Mouse (Mus musculus) liver, embryonic 13.5 days (tissue): ENCODE measurements around the gene Fam228b. TPM values are rescaled to one million over a fixed set of nuclear protein-coding genes. Genes with fewer than 3 reads are reported as not detected.

Experiments used
- ATAC-seq: fragments of 200-750 bp; cut with Nextera tagmentation; 2 replicates; pipeline ENCODE4 v1.8.0; 2017; ENCODE audit warnings: low read depth, mild to moderate bottlenecking, moderate number of reproducible peaks, moderate library complexity
- DNase-seq: peaks from one replicate; pipeline ENCODE4 v3.0.0; 2022
- H3K27ac ChIP-seq: fragments of 300-500 bp; sonication (generic); 2 replicates; pipeline ENCODE4 v1.5.1; 2015; ENCODE audit warnings: moderate library complexity, mild to moderate bottlenecking, inconsistent platforms
- H3K27me3 ChIP-seq: fragments of 300-500 bp; sonication (generic); 2 replicates; pipeline ENCODE4 v1.6.1; 2015; ENCODE audit warnings: mild to moderate bottlenecking, inconsistent platforms
- H3K36me3 ChIP-seq: fragments of 300-500 bp; sonication (generic); 2 replicates; pipeline ENCODE4 v1.6.1; 2015; ENCODE audit warnings: mild to moderate bottlenecking, inconsistent platforms
- H3K4me1 ChIP-seq: fragments of 300-500 bp; sonication (generic); replicated peaks from 2 replicates; pipeline ENCODE4 v1.6.1; 2015; ENCODE audit warnings: inconsistent platforms
- H3K4me2 ChIP-seq: fragments of 300-500 bp; sonication (generic); 2 replicates; pipeline ENCODE4 v1.6.1; 2015; ENCODE audit warnings: inconsistent platforms, mild to moderate bottlenecking, moderate library complexity
- H3K4me3 ChIP-seq: fragments of 300-500 bp; sonication (generic); replicated peaks from 2 replicates; pipeline ENCODE4 v1.5.1; 2015; ENCODE audit warnings: mild to moderate bottlenecking, inconsistent platforms
- H3K9ac ChIP-seq: fragments of 300-500 bp; sonication (generic); 2 replicates; pipeline ENCODE4 v1.6.1; 2015; ENCODE audit warnings: mild to moderate bottlenecking, inconsistent platforms
- H3K9me3 ChIP-seq: fragments of 300-500 bp; sonication (generic); replicated peaks from 2 replicates; pipeline ENCODE4 v1.6.1; 2016; ENCODE audit warnings: inconsistent platforms
- WGBS: fragments of 180-500 bp; shearing (Covaris S2); methylation state at CpG from one replicate; pipeline ENCODE4 v1.1.7; 2015; ENCODE audit not compliant: insufficient replicate concordance; 5-methylcytosine and 5-hydroxymethylcytosine counted together
- polyA plus RNA-seq: library from polyadenylated mRNA; unstranded; fragments of >200 nt; fragmentation: Nextera tagmentation; extraction: Ambion mirVana; gene quantifications from 2 replicates; pipeline ENCODE4 v1.2.1, GENCODE M21; 2015

The Fam228b gene
- polyA plus RNA-seq, 1 experiment from 2014 or later = 0.89 TPM

DNA sequence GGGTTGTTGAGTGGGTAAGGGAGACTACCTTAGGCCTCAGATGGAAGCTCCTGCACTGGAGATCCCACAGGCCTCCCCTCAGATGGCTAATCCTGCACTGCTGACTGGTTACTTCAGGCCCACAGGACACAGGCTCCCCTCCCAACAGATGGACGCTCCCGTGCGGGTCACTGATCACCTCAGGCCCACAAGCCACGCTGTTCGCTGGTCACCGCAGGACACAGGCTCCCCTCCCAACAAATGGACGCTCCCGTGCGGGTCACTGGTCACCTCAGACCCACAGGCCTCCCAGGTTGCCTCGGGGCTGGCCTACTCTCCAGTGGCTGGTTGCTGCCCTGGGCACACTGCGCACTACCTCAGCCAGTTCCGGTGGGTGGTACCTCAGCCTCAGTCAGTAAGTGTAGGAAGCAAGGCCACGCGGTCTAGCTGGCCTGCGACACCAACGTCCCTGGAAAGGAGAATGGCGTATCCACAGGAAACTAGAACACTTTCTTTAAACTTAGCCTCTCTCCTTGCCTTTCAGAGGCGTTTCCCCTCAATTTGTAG lies 31.0 kb downstream of the Fam228b start, which contains the start of gene Fam228a:
Fam228a (minus strand) TSS at position 400 of the 546 bp plus-strand sequence.
- Histone ChIP-seq H3K36me3 (no peaks in the 10 kb centered on the region), H3K27me3 (no peaks in the 10 kb centered on the region), H3K9ac (no peak within 1 kb of the TSS), H3K4me3 (no peak within 1 kb of the TSS), H3K27ac (no peak within 1 kb of the TSS), H3K4me1 (no peaks in the 10 kb centered on the region), H3K4me2 (no peak within 1 kb of the TSS), H3K9me3 (no peaks in the 10 kb centered on the region)
- WGBS = 84% methylated on average over 18 of the region's 18 CpGs
- ATAC-seq = no peak
- DNase-seq = no peak

DNA sequence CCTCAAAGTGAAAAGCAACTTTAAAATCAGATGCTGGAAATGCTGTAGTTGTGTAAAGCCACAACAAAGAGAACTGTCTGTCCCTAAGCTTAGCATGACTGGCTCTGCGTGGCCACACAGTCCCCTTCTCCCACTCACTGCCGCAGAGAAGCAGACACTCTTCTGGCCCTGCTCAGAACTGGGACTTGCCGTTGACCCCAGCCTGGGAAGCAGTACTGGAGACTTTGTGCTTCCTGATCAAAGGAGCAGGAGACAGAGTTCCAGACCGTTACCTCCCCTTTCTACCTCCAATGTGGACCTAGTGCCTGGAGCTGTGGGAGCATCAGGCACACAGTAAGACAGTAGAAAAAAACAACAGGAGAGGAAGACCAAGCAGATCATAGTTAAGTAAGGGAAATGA lies 36.7 kb downstream of the Fam228b start:
- ATAC-seq = no peak
- Histone ChIP-seq H3K27me3 (no peaks in the 10 kb centered on the region), H3K4me1 (no peaks in the 10 kb centered on the region), H3K4me2 (no peak overlapping the region), H3K4me3 (no peak overlapping the region), H3K36me3 (no peaks in the 10 kb centered on the region), H3K27ac (no peak overlapping the region), H3K9ac (no peak overlapping the region), H3K9me3 (no peaks in the 10 kb centered on the region)
- WGBS = 67% methylated on average over 4 of the region's 4 CpGs
- no peak for DNase-seq

DNA sequence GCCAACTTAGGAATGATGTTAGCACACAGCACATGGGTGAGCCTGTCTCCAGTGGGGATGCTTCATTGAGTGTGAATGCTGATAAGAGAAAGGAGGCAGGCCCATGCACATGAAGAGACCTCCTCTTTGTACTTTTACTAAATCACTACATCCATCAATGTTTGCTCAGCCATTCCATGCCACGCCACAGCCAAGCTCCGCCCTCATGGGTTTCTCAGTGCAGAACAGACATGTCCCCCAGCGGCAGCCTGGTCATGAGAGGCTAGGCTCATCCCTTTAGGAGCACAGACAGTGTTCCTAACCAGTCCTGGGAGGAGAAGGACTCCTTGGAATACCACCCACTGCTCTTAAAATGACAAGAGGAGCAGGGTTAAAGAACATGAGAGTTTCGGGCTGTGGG lies 37.4 kb downstream of the Fam228b start:
- 60% methylated on average over 4 of the region's 4 CpGs for WGBS
- Histone ChIP-seq H3K36me3 (no peaks in the 10 kb centered on the region), H3K4me3 (no peak overlapping the region), H3K27me3 (no peaks in the 10 kb centered on the region), H3K9ac (no peak overlapping the region), H3K9me3 (no peaks in the 10 kb centered on the region), H3K27ac (no peak overlapping the region), H3K4me1 (no peaks in the 10 kb centered on the region), H3K4me2 (no peak overlapping the region)
- ATAC-seq (no peak), DNase-seq (no peak)

GRCm38 (mm10) chr12:4729165-4729564 lies 39.9 kb downstream of the Fam228b start:
- no peak for ATAC-seq
- H3K9ac ChIP-seq = no peak overlapping the region
- WGBS = 86% methylated on average over 3 of the region's 3 CpGs
- no peaks in the 10 kb centered on the region for H3K36me3 ChIP-seq
- H3K4me3 ChIP-seq = no peak overlapping the region
- H3K9me3 ChIP-seq = no peaks in the 10 kb centered on the region
- H3K4me1 ChIP-seq = no peaks in the 10 kb centered on the region
- H3K27me3 ChIP-seq = no peaks in the 10 kb centered on the region
- no peak overlapping the region for H3K27ac ChIP-seq
- no peak overlapping the region for H3K4me2 ChIP-seq
- no peak for DNase-seq

DNA sequence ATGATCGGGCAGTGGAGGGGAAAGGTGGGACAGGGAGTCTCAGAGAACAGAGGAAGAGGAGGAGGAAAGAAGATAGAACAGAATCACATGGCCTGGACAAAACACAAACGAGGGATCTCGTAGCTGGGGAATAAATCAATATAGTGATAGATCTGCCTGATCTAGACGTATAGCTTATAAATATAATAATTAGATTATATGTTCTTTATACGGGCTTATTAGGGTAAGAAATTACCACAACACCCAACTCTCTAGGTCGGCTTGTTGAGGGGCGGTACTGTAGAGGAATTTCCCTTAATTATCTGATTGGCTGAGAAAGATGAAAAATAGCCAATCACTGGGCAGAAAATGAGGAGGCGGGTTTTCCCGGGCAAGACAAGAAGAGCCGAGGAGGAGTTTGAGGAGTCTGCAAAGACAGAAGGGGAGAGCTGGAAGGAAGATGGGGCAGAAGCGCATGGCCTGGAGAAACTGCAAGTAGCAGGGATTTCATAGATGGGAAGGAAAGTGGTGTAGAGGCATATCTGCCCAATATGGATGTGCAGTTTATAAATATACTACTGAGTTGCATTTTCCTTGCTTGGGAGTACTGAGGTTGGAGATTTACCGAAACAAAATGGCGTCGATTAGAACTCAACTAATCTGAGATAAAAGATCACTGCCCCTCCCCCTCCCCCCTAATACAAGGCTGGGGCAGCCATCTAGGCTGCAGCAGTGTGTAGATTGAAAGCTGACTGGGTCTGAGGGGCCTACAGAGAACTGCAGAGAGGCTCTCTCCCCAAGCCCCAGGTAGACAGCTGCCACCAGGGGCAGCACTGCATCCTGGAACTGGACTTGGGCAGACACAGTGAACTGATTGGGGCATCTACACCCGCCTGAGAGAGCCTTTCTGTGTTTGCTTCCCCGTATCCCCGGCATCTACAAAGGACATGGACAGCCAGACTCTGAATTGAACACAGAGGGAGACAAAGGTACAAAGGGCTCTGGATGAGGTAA lies 49.0 kb downstream of the Fam228b start:
- Histone ChIP-seq H3K9ac (peak overlapping the region; percentile 36; the same call in 1 of the 2 replicates), H3K4me1 (peaks cover 53% of the 10 kb centered on the region), H3K9me3 (no peaks in the 10 kb centered on the region), H3K27me3 (no peaks in the 10 kb centered on the region), H3K27ac (peak overlapping the region; percentile 56; the same call in 1 of the 2 replicates), H3K4me2 (peak overlapping the region; percentile 63), H3K4me3 (peak overlapping the region; percentile 40), H3K36me3 (no peaks in the 10 kb centered on the region)
- WGBS = 44% methylated on average over 17 of the region's 17 CpGs
- DNase-seq (peak; percentile 71), ATAC-seq (peak; percentile 69)

DNA sequence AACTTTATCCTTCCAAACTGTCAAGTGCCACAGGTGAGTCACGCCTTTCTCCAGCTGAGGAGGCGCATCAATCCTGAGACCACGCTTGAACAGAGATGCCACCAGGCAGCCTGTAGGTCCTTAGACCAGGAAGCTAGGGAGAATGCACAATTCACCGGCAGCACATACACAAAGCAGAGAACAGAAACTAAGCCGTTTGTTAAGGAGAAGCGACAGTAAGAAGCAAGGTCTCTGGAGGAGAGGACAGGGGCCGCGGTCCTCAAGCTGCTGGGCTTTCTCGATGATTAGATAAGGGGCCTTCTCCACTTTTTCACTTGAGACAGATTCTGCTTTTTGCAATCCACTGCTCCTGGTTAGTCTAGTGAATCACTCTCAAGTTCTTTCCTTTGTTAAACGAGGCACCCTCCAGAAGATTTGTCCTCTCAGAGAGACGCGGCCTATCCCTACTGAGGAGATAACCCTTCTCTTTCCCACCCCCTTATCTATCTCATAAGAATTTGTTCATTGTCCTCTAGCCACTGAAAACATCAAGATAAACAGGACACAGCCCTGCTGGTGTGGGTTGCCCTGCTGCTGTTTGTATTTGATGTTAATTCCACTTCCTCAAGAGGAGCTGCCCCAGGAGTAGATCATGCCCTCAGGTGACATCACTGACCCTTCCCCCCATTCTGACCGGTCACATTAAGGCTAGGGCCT lies 49.9 kb downstream of the Fam228b start:
- Histone ChIP-seq H3K27me3 (no peaks in the 10 kb centered on the region), H3K36me3 (no peaks in the 10 kb centered on the region), H3K9ac (peak overlapping the region; percentile 36; the same call in 1 of the 2 replicates), H3K27ac (peak overlapping the region; percentile 56), H3K4me1 (peaks cover 62% of the 10 kb centered on the region), H3K4me2 (peak overlapping the region; percentile 63), H3K4me3 (peak overlapping the region; percentile 36), H3K9me3 (no peaks in the 10 kb centered on the region)
- peak; percentile 23 for DNase-seq
- peak; percentile 12 for ATAC-seq
- 24% methylated on average over 13 of the region's 13 CpGs for WGBS

- peak; percentile 86 for ATAC-seq
- DNase-seq = peak; percentile 77
- 3% methylated on average over 7 of the region's 7 CpGs for WGBS
- Histone ChIP-seq H3K4me1 (peaks cover 62% of the 10 kb centered on the region), H3K4me3 (no peak overlapping the region), H3K9me3 (no peaks in the 10 kb centered on the region), H3K36me3 (peaks cover 14% of the 10 kb centered on the region), H3K9ac (0 out of 2 replicates have a peak overlapping the region, but pooled peaks have one; percentile 0), H3K27me3 (no peaks in the 10 kb centered on the region), H3K27ac (peak overlapping the region; percentile 67; the same call in 1 of the 2 replicates), H3K4me2 (peak overlapping the region; percentile 42)
Measured at GRCm38 (mm10) chr12:4717417-4717816, 51.6 kb downstream of the Fam228b start.

- Histone ChIP-seq H3K4me1 (peaks cover 62% of the 10 kb centered on the region), H3K4me2 (peak overlapping the region; percentile 49), H3K9ac (peak overlapping the region; percentile 50), H3K9me3 (no peaks in the 10 kb centered on the region), H3K27ac (peak overlapping the region; percentile 67), H3K27me3 (no peaks in the 10 kb centered on the region), H3K4me3 (no peak overlapping the region), H3K36me3 (peaks cover 22% of the 10 kb centered on the region)
- peak; percentile 56 for DNase-seq
- ATAC-seq = peak; percentile 73
- WGBS = 19% methylated on average over 10 of the region's 10 CpGs
Measured at GRCm38 (mm10) chr12:4715606-4716005, 53.5 kb downstream of the Fam228b start.

GRCm38 (mm10) chr12:4713361-4713760 lies 55.7 kb downstream of the Fam228b start:
- DNase-seq (no peak), ATAC-seq (no peak)
- Histone ChIP-seq H3K27ac (no peak overlapping the region), H3K4me1 (peaks cover 41% of the 10 kb centered on the region), H3K9me3 (no peaks in the 10 kb centered on the region), H3K4me2 (no peak overlapping the region), H3K4me3 (no peak overlapping the region), H3K36me3 (peaks cover 44% of the 10 kb centered on the region), H3K9ac (no peak overlapping the region), H3K27me3 (no peaks in the 10 kb centered on the region)
- 85% methylated on average over 4 of the region's 4 CpGs for WGBS

GRCm38 (mm10) chr12:4709926-4710325 lies 59.1 kb downstream of the Fam228b start:
- Histone ChIP-seq H3K36me3 (peaks cover 66% of the 10 kb centered on the region), H3K9me3 (no peaks in the 10 kb centered on the region), H3K4me1 (peaks cover 7% of the 10 kb centered on the region), H3K4me3 (no peak overlapping the region), H3K4me2 (no peak overlapping the region), H3K9ac (no peak overlapping the region), H3K27me3 (no peaks in the 10 kb centered on the region), H3K27ac (no peak overlapping the region)
- no peak for DNase-seq
- WGBS = 76% methylated on average over 7 of the region's 7 CpGs
- no peak for ATAC-seq
